Mouse (Mus musculus) G1E (cell line): ENCODE results near the gene Cant1.

ENCODE experiments used
- CTCF ChIP-seq: IDR thresholded peaks from 2 replicates; pipeline ENCODE4 v1.5.1; 2012; ENCODE audit warnings: low read depth, low read length, inconsistent platforms, mixed read lengths
- GATA1 ChIP-seq: IDR thresholded peaks from 2 replicates; pipeline ENCODE4 v1.6.1; 2012; ENCODE audit warnings: borderline replicate concordance, low read length, inconsistent platforms, mixed read lengths
- GATA2 ChIP-seq: IDR thresholded peaks from 2 replicates; pipeline ENCODE4 v1.6.1; 2012; ENCODE audit warnings: low read depth, low read length, inconsistent platforms, borderline replicate concordance
- TAL1 ChIP-seq: conservative IDR thresholded peaks from 2 replicates; pipeline ENCODE4 v1.6.1; 2012; ENCODE audit warnings: low read depth, low read length, inconsistent platforms, mixed read lengths

GRCm38 (mm10) chr11:118368330-118368729 is 50.6 kb downstream of the Cant1 start:
- TF ChIP-seq CTCF (0 out of 2 replicates have a peak, but pooled peaks have one; percentile 29), GATA1 (no peak), TAL1 (no peak), GATA2 (no peak)
